Mouse (Mus musculus): ENCODE measurements around the gene Snx15. TPM values are rescaled to one million over a fixed set of nuclear protein-coding genes. Genes with fewer than 3 reads are reported as not detected.

Gene Snx15
- polyA plus RNA-seq, 1 experiment from 2014 or later = 61.2 TPM

- H3K27me3 ChIP-seq (ENCODE audit: control insufficient read depth, insufficient read depth, low read depth, low read length) = no peaks in the 10 kb centered on the region
- no peaks in the 10 kb centered on the region for H3K9me3 ChIP-seq (replicated peaks; ENCODE audit: control insufficient read depth, low read length)
- H3K9ac ChIP-seq (ENCODE audit: low read depth, low read length) = no peak overlapping the region
- H3K36me3 ChIP-seq (ENCODE audit: control insufficient read depth, insufficient read depth) = peaks cover 26% of the 10 kb centered on the region
- 88% methylated on average over 15 of the region's 15 CpGs for WGBS (ENCODE audit: insufficient replicate concordance)
- H3K4me3 ChIP-seq (ENCODE audit: low read depth, low read length) = no peak overlapping the region
- peak overlapping the region; percentile 86 for H3K4me2 ChIP-seq (ENCODE audit: low read depth, low read length)
- H3K4me1 ChIP-seq (ENCODE audit: control insufficient read depth, low read depth, low read length) = peaks cover 20% of the 10 kb centered on the region
- ATAC-seq (ENCODE audit: low read depth) = no peak
- no peak overlapping the region for H3K27ac ChIP-seq (ENCODE audit: low read length)
Measured at GRCm38 (mm10) chr19:6116113-6116850, 11.8 kb downstream of the Snx15 start.

DNA sequence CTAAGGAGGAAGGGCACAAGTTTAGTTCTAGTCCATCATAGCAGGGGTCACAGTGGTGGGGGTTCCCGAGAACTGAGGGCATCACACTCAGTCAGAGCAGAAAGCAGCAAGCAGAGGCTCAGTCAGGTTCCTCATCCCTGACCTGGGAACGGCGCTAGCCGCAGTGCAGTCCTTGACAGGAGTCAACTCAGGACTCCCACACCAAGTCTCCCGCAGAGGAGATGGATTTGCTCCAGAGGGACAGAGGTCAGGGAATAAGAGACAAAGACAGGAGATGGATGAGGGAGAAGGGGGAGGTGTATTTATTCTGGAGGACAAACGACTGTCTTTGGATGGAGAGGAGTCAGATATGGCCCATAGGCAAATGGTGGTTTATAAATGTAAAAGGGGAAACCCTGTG, 15.0 kb downstream of the Snx15 start:
- Histone ChIP-seq H3K4me3 (ENCODE audit: low read depth, low read length) (no peak overlapping the region), H3K9ac (ENCODE audit: low read depth, low read length) (no peak overlapping the region), H3K9me3 (replicated peaks; ENCODE audit: control insufficient read depth, low read length) (no peaks in the 10 kb centered on the region), H3K36me3 (ENCODE audit: control insufficient read depth, insufficient read depth) (peaks cover 18% of the 10 kb centered on the region), H3K27me3 (ENCODE audit: control insufficient read depth, insufficient read depth, low read depth, low read length) (no peaks in the 10 kb centered on the region), H3K27ac (ENCODE audit: low read length) (no peak overlapping the region), H3K4me1 (ENCODE audit: control insufficient read depth, low read depth, low read length) (peaks cover 13% of the 10 kb centered on the region), H3K4me2 (ENCODE audit: low read depth, low read length) (no peak overlapping the region)
- WGBS (ENCODE audit: insufficient replicate concordance) = 69% methylated on average over 6 of the region's 6 CpGs
- ATAC-seq (ENCODE audit: low read depth) = no peak

GRCm38 (mm10) chr19:6105586-6105985, 22.5 kb downstream of the Snx15 start, which contains the start of gene Naaladl1:
Gene Naaladl1, plus strand, starts transcription at chr19:6105782.
- H3K4me2 ChIP-seq (ENCODE audit: low read depth, low read length) = no peak within 1 kb of the TSS
- 81% methylated on average over 7 of the region's 7 CpGs for WGBS (ENCODE audit: insufficient replicate concordance)
- no peaks in the 10 kb centered on the region for H3K27me3 ChIP-seq (ENCODE audit: control insufficient read depth, insufficient read depth, low read depth, low read length)
- H3K36me3 ChIP-seq (ENCODE audit: control insufficient read depth, insufficient read depth) = no peaks in the 10 kb centered on the region
- H3K9me3 ChIP-seq (replicated peaks; ENCODE audit: control insufficient read depth, low read length) = no peaks in the 10 kb centered on the region
- peaks cover 33% of the 10 kb centered on the region for H3K4me1 ChIP-seq (ENCODE audit: control insufficient read depth, low read depth, low read length)
- no peak within 1 kb of the TSS for H3K9ac ChIP-seq (ENCODE audit: low read depth, low read length)
- H3K4me3 ChIP-seq (ENCODE audit: low read depth, low read length) = no peak within 1 kb of the TSS
- ATAC-seq (ENCODE audit: low read depth) = no peak
- H3K27ac ChIP-seq (ENCODE audit: low read length) = no peak within 1 kb of the TSS

- Histone ChIP-seq H3K9ac (ENCODE audit: low read depth, low read length) (no peak overlapping the region), H3K4me3 (ENCODE audit: low read depth, low read length) (no peak overlapping the region), H3K27ac (ENCODE audit: low read length) (no peak overlapping the region), H3K4me2 (ENCODE audit: low read depth, low read length) (no peak overlapping the region), H3K36me3 (ENCODE audit: control insufficient read depth, insufficient read depth) (no peaks in the 10 kb centered on the region), H3K4me1 (ENCODE audit: control insufficient read depth, low read depth, low read length) (peaks cover 33% of the 10 kb centered on the region), H3K9me3 (replicated peaks; ENCODE audit: control insufficient read depth, low read length) (no peaks in the 10 kb centered on the region), H3K27me3 (ENCODE audit: control insufficient read depth, insufficient read depth, low read depth, low read length) (no peaks in the 10 kb centered on the region)
- 48% methylated on average over 4 of the region's 4 CpGs for WGBS (ENCODE audit: insufficient replicate concordance)
- ATAC-seq (ENCODE audit: low read depth) = no peak
Measured at GRCm38 (mm10) chr19:6104476-6104875, 23.6 kb downstream of the Snx15 start.

GRCm38 (mm10) chr19:6102169-6102853, 25.8 kb downstream of the Snx15 start:
- peak; percentile 97 for ATAC-seq (ENCODE audit: low read depth)
- Histone ChIP-seq H3K36me3 (ENCODE audit: control insufficient read depth, insufficient read depth) (no peaks in the 10 kb centered on the region; the same call in 1 of the 2 replicates), H3K27me3 (ENCODE audit: control insufficient read depth, insufficient read depth, low read depth, low read length) (no peaks in the 10 kb centered on the region), H3K4me2 (ENCODE audit: low read depth, low read length) (no peak overlapping the region), H3K4me1 (ENCODE audit: control insufficient read depth, low read depth, low read length) (peaks cover 33% of the 10 kb centered on the region), H3K27ac (ENCODE audit: low read length) (peak overlapping the region; percentile 64), H3K4me3 (ENCODE audit: low read depth, low read length) (no peak overlapping the region), H3K9me3 (replicated peaks; ENCODE audit: control insufficient read depth, low read length) (no peaks in the 10 kb centered on the region), H3K9ac (ENCODE audit: low read depth, low read length) (no peak overlapping the region)
- 59% methylated on average over 6 of the region's 6 CpGs for WGBS (ENCODE audit: insufficient replicate concordance)

DNA sequence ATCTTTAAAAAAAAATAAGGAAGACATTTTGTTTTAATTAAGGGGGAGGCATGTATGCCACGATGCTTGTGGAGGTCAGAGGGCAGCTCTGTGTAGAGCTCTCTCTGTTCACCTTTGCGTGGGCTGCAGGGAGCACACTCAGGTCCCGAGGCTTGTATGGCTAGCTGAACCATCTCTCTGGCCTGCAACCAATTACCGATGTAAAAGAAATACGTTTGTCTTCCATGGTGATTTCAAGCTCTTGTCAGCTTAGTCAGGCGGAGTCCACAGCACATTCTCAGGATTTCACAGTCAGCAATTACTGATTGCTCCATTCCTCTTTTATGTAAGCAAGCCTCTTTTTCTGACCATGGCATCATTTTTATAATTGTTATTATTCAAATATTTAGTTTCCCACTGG, 26.9 kb downstream of the Snx15 start:
- WGBS (ENCODE audit: insufficient replicate concordance) = 75% methylated on average over 6 of the region's 6 CpGs
- Histone ChIP-seq H3K9ac (ENCODE audit: low read depth, low read length) (no peak overlapping the region), H3K4me3 (ENCODE audit: low read depth, low read length) (no peak overlapping the region), H3K36me3 (ENCODE audit: control insufficient read depth, insufficient read depth) (no peaks in the 10 kb centered on the region; the same call in 1 of the 2 replicates), H3K9me3 (replicated peaks; ENCODE audit: control insufficient read depth, low read length) (no peaks in the 10 kb centered on the region), H3K4me1 (ENCODE audit: control insufficient read depth, low read depth, low read length) (peaks cover 33% of the 10 kb centered on the region), H3K27ac (ENCODE audit: low read length) (no peak overlapping the region), H3K27me3 (ENCODE audit: control insufficient read depth, insufficient read depth, low read depth, low read length) (no peaks in the 10 kb centered on the region), H3K4me2 (ENCODE audit: low read depth, low read length) (no peak overlapping the region)
- no peak for ATAC-seq (ENCODE audit: low read depth)

- Histone ChIP-seq H3K9ac (ENCODE audit: low read depth, low read length) (no peak overlapping the region), H3K4me1 (ENCODE audit: control insufficient read depth, low read depth, low read length) (peaks cover 13% of the 10 kb centered on the region), H3K9me3 (replicated peaks; ENCODE audit: control insufficient read depth, low read length) (no peaks in the 10 kb centered on the region), H3K4me3 (ENCODE audit: low read depth, low read length) (no peak overlapping the region), H3K27me3 (ENCODE audit: control insufficient read depth, insufficient read depth, low read depth, low read length) (no peaks in the 10 kb centered on the region), H3K36me3 (ENCODE audit: control insufficient read depth, insufficient read depth) (peaks cover 14% of the 10 kb centered on the region), H3K4me2 (ENCODE audit: low read depth, low read length) (no peak overlapping the region), H3K27ac (ENCODE audit: low read length) (no peak overlapping the region)
- ATAC-seq (ENCODE audit: low read depth) = no peak
- WGBS (ENCODE audit: insufficient replicate concordance) = 54% methylated on average over 3 of the region's 3 CpGs
Measured at GRCm38 (mm10) chr19:6097847-6098246, 30.3 kb downstream of the Snx15 start.

- Histone ChIP-seq H3K4me3 (ENCODE audit: low read depth, low read length) (no peak within 1 kb of the TSS), H3K4me2 (ENCODE audit: low read depth, low read length) (no peak within 1 kb of the TSS), H3K9me3 (replicated peaks; ENCODE audit: control insufficient read depth, low read length) (no peaks in the 10 kb centered on the region), H3K36me3 (ENCODE audit: control insufficient read depth, insufficient read depth) (peaks cover 50% of the 10 kb centered on the region), H3K27me3 (ENCODE audit: control insufficient read depth, insufficient read depth, low read depth, low read length) (no peaks in the 10 kb centered on the region), H3K9ac (ENCODE audit: low read depth, low read length) (no peak within 1 kb of the TSS), H3K4me1 (ENCODE audit: control insufficient read depth, low read depth, low read length) (no peaks in the 10 kb centered on the region), H3K27ac (ENCODE audit: low read length) (no peak within 1 kb of the TSS)
- 80% methylated on average over 7 of the region's 7 CpGs for WGBS (ENCODE audit: insufficient replicate concordance)
- ATAC-seq (ENCODE audit: low read depth) = no peak
Measured at GRCm38 (mm10) chr19:6094119-6094518, 34.0 kb downstream of the Snx15 start, which contains the start of gene AC131692.1. Gene AC131692.1, plus strand, starts transcription at chr19:6094419.

- H3K4me1 ChIP-seq (ENCODE audit: control insufficient read depth, low read depth, low read length) = peaks cover 18% of the 10 kb centered on the region
- no peak overlapping the region for H3K4me2 ChIP-seq (ENCODE audit: low read depth, low read length)
- H3K4me3 ChIP-seq (ENCODE audit: low read depth, low read length) = no peak overlapping the region
- H3K27me3 ChIP-seq (ENCODE audit: control insufficient read depth, insufficient read depth, low read depth, low read length) = no peaks in the 10 kb centered on the region
- no peaks in the 10 kb centered on the region for H3K9me3 ChIP-seq (replicated peaks; ENCODE audit: control insufficient read depth, low read length)
- 93% methylated on average over 13 of the region's 13 CpGs for WGBS (ENCODE audit: insufficient replicate concordance)
- no peak overlapping the region for H3K9ac ChIP-seq (ENCODE audit: low read depth, low read length)
- peaks cover 66% of the 10 kb centered on the region for H3K36me3 ChIP-seq (ENCODE audit: control insufficient read depth, insufficient read depth)
- ATAC-seq (ENCODE audit: low read depth) = no peak
- H3K27ac ChIP-seq (ENCODE audit: low read length) = no peak overlapping the region
Measured at GRCm38 (mm10) chr19:6088841-6089240, 39.3 kb downstream of the Snx15 start.
